Mouse (Mus musculus): ENCODE measurements around the gene Brd7. TPM values are rescaled to one million over a fixed set of nuclear protein-coding genes. Genes with fewer than 3 reads are reported as not detected.

Gene Brd7
- polyA plus RNA-seq (2014; fragmentation: Nextera tagmentation; extraction: Ambion mirVana), result 77.7 and 82.7 TPM in 2 replicates

DNA sequence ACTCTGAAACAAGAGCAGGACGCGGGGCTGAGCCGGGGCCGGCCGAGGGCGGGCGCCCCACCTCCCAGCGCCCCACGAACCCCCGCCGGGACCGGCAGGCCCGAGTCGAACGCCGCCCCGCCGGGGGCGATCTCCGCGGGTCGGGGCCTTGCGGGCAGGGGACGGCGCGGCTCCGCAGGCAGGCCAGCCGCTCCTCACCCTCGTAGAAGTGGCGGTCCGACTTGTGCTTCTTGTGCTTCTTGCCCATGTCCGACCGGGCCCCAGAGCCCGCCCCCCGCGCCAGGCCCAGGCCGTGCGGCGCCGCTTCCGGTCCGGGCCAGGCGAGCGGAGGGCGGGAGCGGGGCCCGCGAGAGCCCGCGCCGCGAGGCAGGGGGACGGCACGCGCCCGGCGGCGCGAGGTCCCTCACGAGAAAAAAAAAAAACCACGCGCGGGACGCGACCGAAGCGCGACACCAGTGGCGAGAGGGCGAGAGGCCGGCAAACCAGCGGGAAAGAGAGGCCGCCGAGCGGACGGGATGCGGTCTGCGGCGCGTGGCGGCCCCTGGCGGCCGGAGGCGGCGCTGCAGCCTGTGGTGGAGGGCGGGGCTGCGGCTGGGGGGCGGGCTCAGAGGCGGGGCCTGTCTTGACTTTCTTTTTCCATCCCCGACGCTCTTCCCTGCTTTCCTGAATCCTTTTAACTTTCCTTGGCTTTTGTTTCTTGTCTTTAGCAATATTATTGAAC, at the start of gene Brd7:
Gene Brd7 (minus strand): TSS at position 487 of the 721 bp plus-strand sequence.
- Histone ChIP-seq H3K4me2 (peak within 1 kb of the TSS; percentile 93), H3K4me3 (ENCODE audit: low read depth, low read length) (peak within 1 kb of the TSS; percentile 98), H3K36me3 (ENCODE audit: control insufficient read depth, insufficient read depth, low read length) (peaks cover 20% of the 10 kb centered on the region), H3K4me1 (replicated peaks; ENCODE audit: control insufficient read depth, insufficient read depth, low read length) (peaks cover 18% of the 10 kb centered on the region), H3K9ac (ENCODE audit: low read depth, low read length) (peak within 1 kb of the TSS; percentile 97), H3K27ac (ENCODE audit: low read depth, low read length) (peak within 1 kb of the TSS; percentile 88), H3K27me3 (replicated peaks; ENCODE audit: control insufficient read depth, insufficient read depth, low read length) (no peaks in the 10 kb centered on the region), H3K9me3 (ENCODE audit: control insufficient read depth, low read length) (no peaks in the 10 kb centered on the region; the same call in 1 of the 2 replicates)
- ATAC-seq (replicated peaks; ENCODE audit: low FRiP score), result peak; percentile 79
- under 1% methylated on average over 84 of the region's 91 CpGs for WGBS
- DNase-seq (ENCODE audit: low spot score), result peak; percentile 89

- H3K4me2 ChIP-seq, result no peak overlapping the region
- no peak overlapping the region for H3K9ac ChIP-seq (ENCODE audit: low read depth, low read length)
- H3K4me3 ChIP-seq (ENCODE audit: low read depth, low read length), result no peak overlapping the region
- DNase-seq (ENCODE audit: low spot score) (no peak), ATAC-seq (replicated peaks; ENCODE audit: low FRiP score) (no peak)
- H3K4me1 ChIP-seq (replicated peaks; ENCODE audit: control insufficient read depth, insufficient read depth, low read length), result peaks cover 4% of the 10 kb centered on the region
- H3K36me3 ChIP-seq (ENCODE audit: control insufficient read depth, insufficient read depth, low read length), result no peaks in the 10 kb centered on the region
- H3K27ac ChIP-seq (ENCODE audit: low read depth, low read length), result no peak overlapping the region
- 65% methylated on average over 6 of the region's 6 CpGs for WGBS
- H3K27me3 ChIP-seq (replicated peaks; ENCODE audit: control insufficient read depth, insufficient read depth, low read length), result no peaks in the 10 kb centered on the region
- H3K9me3 ChIP-seq (ENCODE audit: control insufficient read depth, low read length), result no peaks in the 10 kb centered on the region; the same call in 1 of the 2 replicates
These were observed 49.5 kb upstream of the Brd7 start for GRCm38 (mm10) chr8:88411461-88411860.

DNA sequence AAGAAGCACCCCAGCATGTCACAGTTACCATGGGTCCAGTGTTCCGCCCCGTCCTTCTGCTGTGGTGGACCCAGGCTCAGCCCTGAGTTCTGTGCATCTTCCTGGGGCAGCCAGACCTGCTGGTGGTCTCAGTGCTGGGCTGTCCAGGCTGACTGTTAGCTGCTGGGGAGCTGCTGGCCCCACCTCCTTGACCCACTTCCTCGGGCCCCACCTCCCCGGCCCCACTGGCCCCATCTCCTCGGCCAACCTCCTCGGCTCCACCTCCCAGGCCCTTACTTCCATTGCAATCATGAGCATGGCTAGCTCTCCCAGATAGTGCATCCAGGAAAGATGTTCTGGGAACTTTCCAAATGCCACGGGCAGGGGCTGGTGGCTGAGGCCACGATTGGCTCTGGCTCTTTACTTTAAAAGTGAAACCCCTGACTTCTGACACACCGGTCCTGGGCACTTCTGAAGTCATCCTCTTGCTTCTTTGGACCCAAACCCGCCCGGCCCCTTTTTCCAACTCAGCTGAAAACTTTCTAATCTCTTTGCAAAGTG, 47.5 kb upstream of the Brd7 start:
- H3K36me3 ChIP-seq (ENCODE audit: control insufficient read depth, insufficient read depth, low read length), result no peaks in the 10 kb centered on the region
- ATAC-seq (replicated peaks; ENCODE audit: low FRiP score), result no peak
- H3K9me3 ChIP-seq (ENCODE audit: control insufficient read depth, low read length), result no peaks in the 10 kb centered on the region; the same call in 1 of the 2 replicates
- H3K27me3 ChIP-seq (replicated peaks; ENCODE audit: control insufficient read depth, insufficient read depth, low read length), result no peaks in the 10 kb centered on the region
- DNase-seq (ENCODE audit: low spot score), result no peak
- no peak overlapping the region for H3K9ac ChIP-seq (ENCODE audit: low read depth, low read length)
- H3K4me3 ChIP-seq (ENCODE audit: low read depth, low read length), result peak overlapping the region; percentile 8
- no peak overlapping the region for H3K27ac ChIP-seq (ENCODE audit: low read depth, low read length)
- H3K4me2 ChIP-seq, result peak overlapping the region; percentile 52
- 39% methylated on average over 11 of the region's 11 CpGs for WGBS
- H3K4me1 ChIP-seq (replicated peaks; ENCODE audit: control insufficient read depth, insufficient read depth, low read length), result peaks cover 4% of the 10 kb centered on the region

DNA sequence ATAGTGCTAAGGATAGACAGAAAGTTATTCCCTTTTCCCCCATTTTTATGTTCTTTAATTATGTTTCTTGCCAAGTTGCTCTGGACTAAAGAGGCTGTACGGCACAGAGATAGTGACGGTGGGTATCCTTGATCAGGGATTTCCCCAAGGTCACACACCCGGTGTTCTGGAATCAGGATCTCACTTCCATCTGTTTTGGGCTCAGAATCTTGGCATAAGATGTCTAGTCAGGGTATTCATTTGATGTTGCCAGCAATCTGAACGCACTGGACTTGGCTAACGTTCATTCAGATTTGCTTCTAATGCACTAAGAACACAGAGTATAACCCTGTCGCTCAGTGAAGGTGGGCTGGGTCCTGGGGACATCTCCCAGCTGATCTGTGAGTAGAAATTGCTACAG, 45.7 kb upstream of the Brd7 start:
- H3K27ac ChIP-seq (ENCODE audit: low read depth, low read length), result no peak overlapping the region
- H3K4me3 ChIP-seq (ENCODE audit: low read depth, low read length), result no peak overlapping the region
- H3K27me3 ChIP-seq (replicated peaks; ENCODE audit: control insufficient read depth, insufficient read depth, low read length), result no peaks in the 10 kb centered on the region
- WGBS, result 90% methylated on average over 6 of the region's 6 CpGs
- DNase-seq (ENCODE audit: low spot score) (no peak), ATAC-seq (replicated peaks; ENCODE audit: low FRiP score) (no peak)
- no peak overlapping the region for H3K4me2 ChIP-seq
- peaks cover 4% of the 10 kb centered on the region for H3K4me1 ChIP-seq (replicated peaks; ENCODE audit: control insufficient read depth, insufficient read depth, low read length)
- no peaks in the 10 kb centered on the region for H3K36me3 ChIP-seq (ENCODE audit: control insufficient read depth, insufficient read depth, low read length)
- no peaks in the 10 kb centered on the region; the same call in 1 of the 2 replicates for H3K9me3 ChIP-seq (ENCODE audit: control insufficient read depth, low read length)
- no peak overlapping the region for H3K9ac ChIP-seq (ENCODE audit: low read depth, low read length)

- WGBS, result 82% methylated on average over 4 of the region's 4 CpGs
- DNase-seq (ENCODE audit: low spot score) (no peak), ATAC-seq (replicated peaks; ENCODE audit: low FRiP score) (no peak)
- Histone ChIP-seq H3K4me3 (ENCODE audit: low read depth, low read length) (no peak overlapping the region), H3K4me2 (no peak overlapping the region), H3K9me3 (ENCODE audit: control insufficient read depth, low read length) (no peaks in the 10 kb centered on the region), H3K9ac (ENCODE audit: low read depth, low read length) (no peak overlapping the region), H3K4me1 (replicated peaks; ENCODE audit: control insufficient read depth, insufficient read depth, low read length) (no peaks in the 10 kb centered on the region), H3K27ac (ENCODE audit: low read depth, low read length) (no peak overlapping the region), H3K36me3 (ENCODE audit: control insufficient read depth, insufficient read depth, low read length) (no peaks in the 10 kb centered on the region), H3K27me3 (replicated peaks; ENCODE audit: control insufficient read depth, insufficient read depth, low read length) (no peaks in the 10 kb centered on the region)
These were observed 36.1 kb upstream of the Brd7 start for GRCm38 (mm10) chr8:88398060-88398459.

DNA sequence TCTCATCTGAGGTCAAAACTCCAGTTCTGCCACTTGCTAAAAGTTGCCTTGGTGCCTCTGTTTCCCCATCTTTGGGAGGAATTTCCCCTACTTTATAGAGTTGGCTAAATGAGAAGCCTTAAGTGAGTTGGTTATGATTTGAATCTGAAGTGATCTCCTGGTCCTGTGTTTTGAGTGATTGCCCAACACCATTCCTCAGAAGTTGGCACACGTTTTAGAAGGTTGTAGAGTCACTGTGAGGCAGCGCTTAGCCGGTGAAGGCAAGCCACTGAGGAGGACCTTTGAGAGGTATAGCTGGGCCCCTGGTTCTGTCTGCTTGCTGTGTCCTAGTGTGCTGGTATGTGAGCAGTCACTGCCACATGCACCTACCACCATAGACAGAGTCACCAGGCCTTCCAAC, 31.3 kb upstream of the Brd7 start:
- Histone ChIP-seq H3K27me3 (replicated peaks; ENCODE audit: control insufficient read depth, insufficient read depth, low read length) (no peaks in the 10 kb centered on the region), H3K4me2 (no peak overlapping the region), H3K4me3 (ENCODE audit: low read depth, low read length) (no peak overlapping the region), H3K9me3 (ENCODE audit: control insufficient read depth, low read length) (no peaks in the 10 kb centered on the region), H3K4me1 (replicated peaks; ENCODE audit: control insufficient read depth, insufficient read depth, low read length) (no peaks in the 10 kb centered on the region), H3K36me3 (ENCODE audit: control insufficient read depth, insufficient read depth, low read length) (no peaks in the 10 kb centered on the region), H3K27ac (ENCODE audit: low read depth, low read length) (no peak overlapping the region), H3K9ac (ENCODE audit: low read depth, low read length) (no peak overlapping the region)
- 88% methylated on average over 3 of the region's 3 CpGs for WGBS
- DNase-seq (ENCODE audit: low spot score) (no peak), ATAC-seq (replicated peaks; ENCODE audit: low FRiP score) (no peak)

DNA sequence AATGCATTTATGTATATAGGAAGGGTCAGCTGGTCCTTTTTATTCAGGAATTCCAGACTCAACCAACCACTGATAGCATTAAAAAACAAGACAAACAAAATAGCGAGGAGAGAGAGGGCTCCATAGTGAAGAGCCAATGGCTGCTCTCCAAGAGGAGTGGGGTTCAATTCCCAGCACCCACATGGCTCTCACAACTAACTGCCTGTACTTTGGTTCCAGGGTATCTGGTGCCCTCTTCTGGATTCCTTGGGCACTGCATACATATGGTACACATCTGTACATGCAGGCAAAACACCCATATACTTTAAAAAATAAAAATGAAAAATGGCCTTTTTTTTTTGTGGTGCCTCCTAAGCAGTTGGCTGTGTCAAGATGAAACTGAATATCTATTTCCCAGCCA, 28.8 kb upstream of the Brd7 start:
- Histone ChIP-seq H3K27me3 (replicated peaks; ENCODE audit: control insufficient read depth, insufficient read depth, low read length) (no peaks in the 10 kb centered on the region), H3K4me2 (no peak overlapping the region), H3K4me3 (ENCODE audit: low read depth, low read length) (no peak overlapping the region), H3K36me3 (ENCODE audit: control insufficient read depth, insufficient read depth, low read length) (no peaks in the 10 kb centered on the region), H3K27ac (ENCODE audit: low read depth, low read length) (no peak overlapping the region), H3K9me3 (ENCODE audit: control insufficient read depth, low read length) (no peaks in the 10 kb centered on the region), H3K9ac (ENCODE audit: low read depth, low read length) (no peak overlapping the region), H3K4me1 (replicated peaks; ENCODE audit: control insufficient read depth, insufficient read depth, low read length) (no peaks in the 10 kb centered on the region)
- ATAC-seq (replicated peaks; ENCODE audit: low FRiP score) (no peak), DNase-seq (ENCODE audit: low spot score) (no peak)
- 83% methylated on average over 1 of the region's 1 CpGs for WGBS

GRCm38 (mm10) chr8:88388691-88389239, 26.8 kb upstream of the Brd7 start:
- H3K4me2 ChIP-seq, result no peak overlapping the region
- no peaks in the 10 kb centered on the region for H3K4me1 ChIP-seq (replicated peaks; ENCODE audit: control insufficient read depth, insufficient read depth, low read length)
- DNase-seq (ENCODE audit: low spot score) (no peak), ATAC-seq (replicated peaks; ENCODE audit: low FRiP score) (no peak)
- no peak overlapping the region for H3K4me3 ChIP-seq (ENCODE audit: low read depth, low read length)
- no peaks in the 10 kb centered on the region for H3K27me3 ChIP-seq (replicated peaks; ENCODE audit: control insufficient read depth, insufficient read depth, low read length)
- no peaks in the 10 kb centered on the region for H3K9me3 ChIP-seq (ENCODE audit: control insufficient read depth, low read length)
- H3K36me3 ChIP-seq (ENCODE audit: control insufficient read depth, insufficient read depth, low read length), result no peaks in the 10 kb centered on the region
- H3K9ac ChIP-seq (ENCODE audit: low read depth, low read length), result no peak overlapping the region
- H3K27ac ChIP-seq (ENCODE audit: low read depth, low read length), result no peak overlapping the region
- WGBS, result 68% methylated on average over 7 of the region's 7 CpGs

- Histone ChIP-seq H3K36me3 (ENCODE audit: control insufficient read depth, insufficient read depth, low read length) (no peaks in the 10 kb centered on the region), H3K4me3 (ENCODE audit: low read depth, low read length) (no peak overlapping the region), H3K9me3 (ENCODE audit: control insufficient read depth, low read length) (no peaks in the 10 kb centered on the region), H3K9ac (ENCODE audit: low read depth, low read length) (no peak overlapping the region), H3K27ac (ENCODE audit: low read depth, low read length) (no peak overlapping the region), H3K27me3 (replicated peaks; ENCODE audit: control insufficient read depth, insufficient read depth, low read length) (no peaks in the 10 kb centered on the region), H3K4me1 (replicated peaks; ENCODE audit: control insufficient read depth, insufficient read depth, low read length) (no peaks in the 10 kb centered on the region), H3K4me2 (no peak overlapping the region)
- DNase-seq (ENCODE audit: low spot score), result no peak
- WGBS, result 83% methylated on average over 8 of the region's 8 CpGs
- no peak for ATAC-seq (replicated peaks; ENCODE audit: low FRiP score)
These were observed 25.9 kb upstream of the Brd7 start for GRCm38 (mm10) chr8:88387874-88388273.

Measured in liver, embryonic 11.5 days (tissue).